Mouse (Mus musculus) embryonic facial prominence, embryonic 12.5 days (tissue): ENCODE measurements at regions not wholly inside any gene's neighbourhood (a gene's known extent, or its start where the extent isn't known, plus 50 kb on each side); places are given as distances from the start of the nearest gene placed in this dataset.

Experiments used
- ATAC-seq: fragments of 200-750 bp; cut with Nextera tagmentation; 2 replicates; pipeline ENCODE4 v1.8.0; 2017; ENCODE audit not compliant: insufficient number of reproducible peaks, insufficient read depth, low FRiP score, low TSS enrichment
- H3K27ac ChIP-seq: fragments of 300-500 bp; sonication (generic); 2 replicates; pipeline ENCODE4 v1.5.1; 2016; ENCODE audit warnings: mild to moderate bottlenecking
- H3K27me3 ChIP-seq: fragments of 300-500 bp; sonication (generic); 2 replicates; pipeline ENCODE4 v1.6.1; 2016; ENCODE audit warnings: mild to moderate bottlenecking, moderate library complexity
- H3K36me3 ChIP-seq: fragments of 300-500 bp; sonication (generic); 2 replicates; pipeline ENCODE4 v1.6.1; 2016; ENCODE audit warnings: mild to moderate bottlenecking
- H3K4me1 ChIP-seq: fragments of 300-500 bp; sonication (generic); 2 replicates; pipeline ENCODE4 v1.6.1; 2016
- H3K4me2 ChIP-seq: fragments of 300-500 bp; sonication (generic); replicated peaks from 2 replicates; pipeline ENCODE4 v1.6.1; 2016; ENCODE audit warnings: mild to moderate bottlenecking, moderate library complexity
- H3K4me3 ChIP-seq: fragments of 300-500 bp; sonication (generic); 2 replicates; pipeline ENCODE4 v1.5.1; 2016; ENCODE audit warnings: mild to moderate bottlenecking
- H3K9ac ChIP-seq: fragments of 300-500 bp; sonication (generic); 2 replicates; pipeline ENCODE4 v1.6.1; 2016; ENCODE audit warnings: mild to moderate bottlenecking, moderate library complexity
- H3K9me3 ChIP-seq: fragments of 300-500 bp; sonication (generic); 2 replicates; pipeline ENCODE4 v1.6.1; 2016; ENCODE audit warnings: mild to moderate bottlenecking, moderate library complexity
- WGBS: fragments of 180-500 bp; shearing (Covaris S2); methylation state at CpG from one replicate; pipeline ENCODE4 v1.1.7; 2016; 5-methylcytosine and 5-hydroxymethylcytosine counted together

GRCm38 (mm10) chr9:61816589-61817179 lies 97.7 kb downstream of the Rplp1 start:
- Histone ChIP-seq H3K27ac (no peak overlapping the region), H3K36me3 (no peaks in the 10 kb centered on the region), H3K27me3 (no peaks in the 10 kb centered on the region), H3K4me3 (no peak overlapping the region), H3K9ac (no peak overlapping the region), H3K4me2 (no peak overlapping the region), H3K4me1 (peaks cover 12% of the 10 kb centered on the region; the same call in 1 of the 2 replicates), H3K9me3 (no peaks in the 10 kb centered on the region)
- no peak for ATAC-seq
- 58% methylated on average over 11 of the region's 11 CpGs for WGBS

- peaks cover 12% of the 10 kb centered on the region; the same call in 1 of the 2 replicates for H3K4me1 ChIP-seq
- no peak overlapping the region for H3K4me3 ChIP-seq
- no peaks in the 10 kb centered on the region for H3K9me3 ChIP-seq
- no peak overlapping the region for H3K9ac ChIP-seq
- H3K4me2 ChIP-seq: no peak overlapping the region
- no peaks in the 10 kb centered on the region for H3K36me3 ChIP-seq
- 14% methylated on average over 10 of the region's 10 CpGs for WGBS
- ATAC-seq: no peak
- H3K27ac ChIP-seq: no peak overlapping the region
- no peaks in the 10 kb centered on the region for H3K27me3 ChIP-seq
These were observed 98.3 kb downstream of the Rplp1 start for GRCm38 (mm10) chr9:61815995-61816394.

GRCm38 (mm10) chr9:61813291-61813690 lies 101.1 kb downstream of the Rplp1 start:
- no peak overlapping the region for H3K4me3 ChIP-seq
- WGBS: 77% methylated on average over 3 of the region's 3 CpGs
- H3K4me1 ChIP-seq: peaks cover 12% of the 10 kb centered on the region; the same call in 1 of the 2 replicates
- no peaks in the 10 kb centered on the region for H3K9me3 ChIP-seq
- H3K4me2 ChIP-seq: no peak overlapping the region
- H3K9ac ChIP-seq: no peak overlapping the region
- H3K27ac ChIP-seq: no peak overlapping the region
- ATAC-seq: no peak
- no peaks in the 10 kb centered on the region for H3K27me3 ChIP-seq
- H3K36me3 ChIP-seq: no peaks in the 10 kb centered on the region

- no peaks in the 10 kb centered on the region for H3K9me3 ChIP-seq
- 90% methylated on average over 9 of the region's 9 CpGs for WGBS
- H3K4me1 ChIP-seq: peaks cover 16% of the 10 kb centered on the region; the same call in 1 of the 2 replicates
- no peak overlapping the region for H3K4me2 ChIP-seq
- H3K9ac ChIP-seq: no peak overlapping the region
- ATAC-seq: no peak
- H3K27ac ChIP-seq: no peak overlapping the region
- H3K36me3 ChIP-seq: no peaks in the 10 kb centered on the region
- no peak overlapping the region for H3K4me3 ChIP-seq
- no peaks in the 10 kb centered on the region for H3K27me3 ChIP-seq
These were observed 102.0 kb downstream of the Rplp1 start for GRCm38 (mm10) chr9:61812315-61812714.

- H3K4me1 ChIP-seq: peaks cover 4% of the 10 kb centered on the region; the same call in 1 of the 2 replicates
- H3K27ac ChIP-seq: no peak overlapping the region
- H3K4me3 ChIP-seq: no peak overlapping the region
- H3K27me3 ChIP-seq: no peaks in the 10 kb centered on the region
- H3K36me3 ChIP-seq: no peaks in the 10 kb centered on the region
- no peak for ATAC-seq
- H3K9ac ChIP-seq: no peak overlapping the region
- H3K9me3 ChIP-seq: no peaks in the 10 kb centered on the region
- 90% methylated on average over 4 of the region's 4 CpGs for WGBS
- no peak overlapping the region for H3K4me2 ChIP-seq
These were observed 103.9 kb downstream of the Rplp1 start for GRCm38 (mm10) chr9:61810456-61810855.

- no peaks in the 10 kb centered on the region for H3K27me3 ChIP-seq
- H3K36me3 ChIP-seq: no peaks in the 10 kb centered on the region
- WGBS: 71% methylated on average over 12 of the region's 12 CpGs
- H3K4me3 ChIP-seq: no peak overlapping the region
- H3K4me1 ChIP-seq: peaks cover 4% of the 10 kb centered on the region; the same call in 1 of the 2 replicates
- ATAC-seq: 0 out of 2 replicates have a peak, but pooled peaks have one; percentile 10
- no peak overlapping the region for H3K9ac ChIP-seq
- H3K27ac ChIP-seq: no peak overlapping the region
- no peaks in the 10 kb centered on the region for H3K9me3 ChIP-seq
- no peak overlapping the region for H3K4me2 ChIP-seq
These were observed 105.8 kb downstream of the Rplp1 start for GRCm38 (mm10) chr9:61808351-61809225.

- no peaks in the 10 kb centered on the region for H3K9me3 ChIP-seq
- ATAC-seq: no peak
- peaks cover 4% of the 10 kb centered on the region; the same call in 1 of the 2 replicates for H3K4me1 ChIP-seq
- no peak overlapping the region for H3K4me2 ChIP-seq
- H3K4me3 ChIP-seq: no peak overlapping the region
- WGBS: 62% methylated on average over 2 of the region's 2 CpGs
- H3K27me3 ChIP-seq: no peaks in the 10 kb centered on the region
- no peak overlapping the region for H3K9ac ChIP-seq
- H3K36me3 ChIP-seq: no peaks in the 10 kb centered on the region
- no peak overlapping the region for H3K27ac ChIP-seq
These were observed 108.4 kb downstream of the Rplp1 start for GRCm38 (mm10) chr9:61805971-61806370.

GRCm38 (mm10) chr9:61803555-61803954 lies 110.8 kb downstream of the Rplp1 start:
- H3K4me3 ChIP-seq: no peak overlapping the region
- H3K27ac ChIP-seq: no peak overlapping the region
- H3K4me1 ChIP-seq: peaks cover 4% of the 10 kb centered on the region; the same call in 1 of the 2 replicates
- no peak overlapping the region for H3K9ac ChIP-seq
- H3K4me2 ChIP-seq: no peak overlapping the region
- no peaks in the 10 kb centered on the region for H3K9me3 ChIP-seq
- WGBS: 51% methylated on average over 3 of the region's 3 CpGs
- H3K27me3 ChIP-seq: no peaks in the 10 kb centered on the region
- ATAC-seq: no peak
- no peaks in the 10 kb centered on the region for H3K36me3 ChIP-seq

- Histone ChIP-seq H3K4me2 (no peak overlapping the region), H3K36me3 (no peaks in the 10 kb centered on the region), H3K4me3 (no peak overlapping the region), H3K4me1 (no peaks in the 10 kb centered on the region), H3K9me3 (no peaks in the 10 kb centered on the region), H3K27ac (no peak overlapping the region), H3K27me3 (no peaks in the 10 kb centered on the region), H3K9ac (no peak overlapping the region)
- no peak for ATAC-seq
- WGBS: 55% methylated on average over 5 of the region's 5 CpGs
These were observed 111.6 kb downstream of the Rplp1 start for GRCm38 (mm10) chr9:61802694-61803093.

GRCm38 (mm10) chr9:61799535-61799934 lies 114.8 kb downstream of the Rplp1 start:
- no peaks in the 10 kb centered on the region for H3K9me3 ChIP-seq
- H3K27me3 ChIP-seq: no peaks in the 10 kb centered on the region
- no peak overlapping the region for H3K4me3 ChIP-seq
- WGBS: 58% methylated on average over 1 of the region's 1 CpGs
- no peak overlapping the region for H3K4me2 ChIP-seq
- H3K4me1 ChIP-seq: no peaks in the 10 kb centered on the region
- no peak for ATAC-seq
- H3K27ac ChIP-seq: no peak overlapping the region
- H3K9ac ChIP-seq: no peak overlapping the region
- no peaks in the 10 kb centered on the region for H3K36me3 ChIP-seq

- H3K36me3 ChIP-seq: no peaks in the 10 kb centered on the region
- ATAC-seq: no peak
- H3K27ac ChIP-seq: no peak overlapping the region
- no peak overlapping the region for H3K4me3 ChIP-seq
- 0 out of 2 replicates have a peak, but pooled peaks cover 4% of the 10 kb centered on the region for H3K27me3 ChIP-seq
- H3K4me1 ChIP-seq: no peaks in the 10 kb centered on the region
- 65% methylated on average over 5 of the region's 5 CpGs for WGBS
- H3K9ac ChIP-seq: no peak overlapping the region
- no peaks in the 10 kb centered on the region for H3K9me3 ChIP-seq
- H3K4me2 ChIP-seq: no peak overlapping the region
These were observed 118.4 kb downstream of the Rplp1 start for GRCm38 (mm10) chr9:61795910-61796309.
